18 mouse cellular contexts compared by ENCODE assay signal in the genomic region with DNA sequence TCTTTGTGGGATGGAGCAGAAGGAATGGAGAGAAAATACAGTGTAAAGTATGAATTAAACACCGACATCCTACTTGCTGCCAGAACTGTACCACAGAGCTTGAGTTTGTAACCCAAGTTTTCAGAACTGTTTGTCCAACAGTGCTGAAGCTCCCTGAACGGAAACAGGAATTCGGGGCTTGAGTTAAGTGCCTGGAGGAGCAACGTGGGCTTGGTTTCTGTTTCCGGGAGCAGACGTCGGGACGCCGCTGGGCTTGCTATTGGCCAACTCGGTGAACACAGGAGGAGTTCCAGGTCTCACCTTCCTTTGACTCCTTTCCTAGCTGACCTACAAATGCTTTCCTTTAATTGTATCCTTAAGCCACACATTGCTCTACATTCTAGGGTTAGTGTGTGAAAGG.
"Had no signal": no experiment of that assay in that cellular context is flagged by ENCODE, and none has a peak within 500 bp of the region (broad histone marks: within the 10 kb centered on the region; RNA-seq: fewer than 3 reads in every experiment).

No protein-coding gene starts in this region.

- H3K9me3 ChIP-seq: liver, embryonic 15.5 days; lung, embryonic 15.5 days; megakaryocyte, embryonic 14.5 days; midbrain, embryonic 12.5 days; neural tube, embryonic 12.5 days; stomach, embryonic 15.5 days had no signal

- H3K9ac ChIP-seq: liver, embryonic 15.5 days; liver, postnatal 0 days; lung, embryonic 15.5 days; midbrain, embryonic 12.5 days; neural tube, embryonic 12.5 days; stomach, embryonic 15.5 days had no signal

- DNase-seq: liver, postnatal 0 days; lung, adult 2 months; lung, postnatal 14 days; lung, postnatal 36 days; midbrain, embryonic 14.5 days; right cerebral cortex, postnatal 14 days; thymus, adult 2 months; thymus, postnatal 25 days; thymus, postnatal 4 days had no signal

- H3K27me3 ChIP-seq: lung, embryonic 15.5 days; megakaryocyte, embryonic 14.5 days; midbrain, embryonic 12.5 days; neural tube, embryonic 12.5 days; stomach, embryonic 15.5 days had no signal

- H3K4me2 ChIP-seq: liver, embryonic 15.5 days; lung, embryonic 15.5 days; midbrain, embryonic 12.5 days; neural tube, embryonic 12.5 days; stomach, embryonic 15.5 days had no signal

- H3K4me3 ChIP-seq: liver, embryonic 15.5 days; lung, embryonic 15.5 days; megakaryocyte, embryonic 14.5 days; midbrain, embryonic 12.5 days; neural tube, embryonic 12.5 days; stomach, embryonic 15.5 days had no signal

- H3K4me1 ChIP-seq: liver, embryonic 15.5 days; lung, embryonic 15.5 days; midbrain, embryonic 12.5 days; neural tube, embryonic 12.5 days; stomach, embryonic 15.5 days had no signal

- ATAC-seq: liver, postnatal 0 days; lung, postnatal 0 days had no signal

- H3K27ac ChIP-seq: liver, embryonic 15.5 days; lung, embryonic 15.5 days; macrophage; midbrain, embryonic 12.5 days; neural tube, embryonic 12.5 days; stomach, embryonic 15.5 days; stomach, postnatal 0 days had no signal

- H3K36me3 ChIP-seq: liver, embryonic 15.5 days; lung, embryonic 15.5 days; midbrain, embryonic 12.5 days; neural tube, embryonic 12.5 days; stomach, embryonic 15.5 days had no signal
